In genomic region chr11:79023751-79024150, GRCm38 (mm10) we compare ENCODE assay signal across 10 mouse cellular contexts. TPM values are rescaled to one million over a fixed set of nuclear protein-coding genes. Genes with fewer than 3 reads are reported as not detected.
DNase-seq lines count a peak whose midpoint lies in the region; ATAC-seq and TF ChIP-seq lines count a peak whose summit lies in the region.
"Had no signal": no experiment of that assay in that cellular context is flagged by ENCODE, and none has a peak within 500 bp of the region (broad histone marks: within the 10 kb centered on the region; RNA-seq: fewer than 3 reads in every experiment).

No protein-coding gene starts in this region.

- 0 out of 2 replicates have a peak, but pooled peaks cover 5% of the 10 kb centered on the region for H3K4me1 ChIP-seq in heart, postnatal 0 days (ENCODE audit: control insufficient read depth, insufficient read depth)
- peaks cover 8% of the 10 kb centered on the region for H3K4me1 ChIP-seq in limb, embryonic 15.5 days

- no peaks in the 10 kb centered on the region for H3K27me3 ChIP-seq in heart, postnatal 0 days (ENCODE audit: control insufficient read depth, insufficient read depth, low read length)
- no peaks in the 10 kb centered on the region for H3K27me3 ChIP-seq in limb, embryonic 15.5 days

- H3K4me2 ChIP-seq in heart, postnatal 0 days (ENCODE audit: low read depth, low read length): peak overlapping the region; percentile 43; the same call in 1 of the 2 replicates
- no peak overlapping the region for H3K4me2 ChIP-seq in limb, embryonic 15.5 days

- peak overlapping the region; percentile 16; the same call in 1 of the 2 replicates for H3K4me3 ChIP-seq in heart, postnatal 0 days (ENCODE audit: low read depth, low read length)
- no peak overlapping the region for H3K4me3 ChIP-seq in limb, embryonic 15.5 days

- ATAC-seq in heart, postnatal 0 days (ENCODE audit: insufficient read depth, low read depth): no peak
- no peak for ATAC-seq in limb, embryonic 15.5 days (ENCODE audit: insufficient number of reproducible peaks, low FRiP score, low TSS enrichment, low read depth)
- ATAC-seq: forebrain, embryonic 16.5 days had no signal

- no peaks in the 10 kb centered on the region for H3K9me3 ChIP-seq in heart, postnatal 0 days (replicated peaks; ENCODE audit: control insufficient read depth, low read length)
- no peaks in the 10 kb centered on the region for H3K9me3 ChIP-seq in limb, embryonic 15.5 days

- 69% methylated on average over 6 of the region's 6 CpGs for WGBS in heart, postnatal 0 days
- WGBS in limb, embryonic 15.5 days: 63% methylated on average over 6 of the region's 6 CpGs

- peak overlapping the region; percentile 86 for H3K27ac ChIP-seq in heart, postnatal 0 days (ENCODE audit: low read depth)
- peak overlapping the region; percentile 44 for H3K27ac ChIP-seq in limb, embryonic 15.5 days

- no peak for TF ChIP-seq CTCF in heart, postnatal 0 days (IDR thresholded peaks at IDR 0.05; ENCODE audit: low read depth)

- intact Hi-C loops in heart, postnatal 36 days (cut with DNase I): no loop called here

- no peak overlapping the region for H3K9ac ChIP-seq in heart, postnatal 0 days (replicated peaks; ENCODE audit: low read depth, low read length)
- no peak overlapping the region for H3K9ac ChIP-seq in limb, embryonic 15.5 days

- TF ChIP-seq EP300 in heart, postnatal 0 days (IDR thresholded peaks at IDR 0.05; ENCODE audit: low read depth): no peak

- H3K36me3 ChIP-seq in heart, postnatal 0 days (replicated peaks; ENCODE audit: control insufficient read depth, insufficient read depth, low read length): peaks cover 52% of the 10 kb centered on the region
- peaks cover 59% of the 10 kb centered on the region for H3K36me3 ChIP-seq in limb, embryonic 15.5 days

- no peak for DNase-seq in heart, postnatal 0 days (ENCODE audit: low spot score)
- no peak for DNase-seq in heart, postnatal 36 days
- DNase-seq in thymus, postnatal 0 days (ENCODE audit: low spot score): peak; percentile 68
- no peak for DNase-seq in thymus, postnatal 25 days
- no peak for DNase-seq in layer of hippocampus, postnatal 14 days (ENCODE audit: low spot score in 2 of 2)
- no peak for DNase-seq in gastrocnemius, postnatal 10 days
- DNase-seq in ovary, postnatal 36 days (ENCODE audit: low spot score): no peak
- DNase-seq: cerebellum, postnatal 25 days had no signal

RNA-seq across cellular contexts. Expression of gene Lgals9, which starts 39.0 kb away (rescaled TPM):
- 125 and 155 TPM in 2 replicates for total RNA-seq in heart, postnatal 0 days (2014; rRNA removed; ENCODE audit: low replicate concordance)
- 63.0 and 76.9 TPM in 2 replicates for polyA plus RNA-seq in heart, postnatal 0 days (2015; fragmentation: Nextera tagmentation; extraction: Ambion mirVana)
- 10 to 100 TPM; 24.7 to 32.5 TPM for total RNA-seq in heart, postnatal 36 days (2021)
- 421 and 488 TPM in 2 replicates for polyA plus RNA-seq in thymus, postnatal 0 days (2015; fragmentation: Nextera tagmentation; extraction: Ambion mirVana)
- polyA plus RNA-seq in limb, embryonic 15.5 days (2015; fragmentation: Nextera tagmentation; extraction: Ambion mirVana): 45.9 and 51.0 TPM in 2 replicates
- 1 to 10 TPM; 7.2 to 7.4 TPM for total RNA-seq in layer of hippocampus, postnatal 14 days (2021)
- total RNA-seq in gastrocnemius, postnatal 10 days (2021): 10 to 100 TPM; 21.6 to 25.8 TPM
